Mouse (Mus musculus): ENCODE results near the gene Prkar1b.
A peak's percentile ranks its signal among the peaks of the same experiment; 100 is the strongest.

Gene Prkar1b

GRCm38 (mm10) chr5:139145726-139146125 is 4.1 kb downstream of the Prkar1b start:
- no peak for DNase-seq

GRCm38 (mm10) chr5:139143890-139144289 is 5.9 kb downstream of the Prkar1b start:
- no peak for DNase-seq

GRCm38 (mm10) chr5:139141326-139141725 is 8.5 kb downstream of the Prkar1b start:
- DNase-seq = peak; percentile 58 to 59

- no peak for DNase-seq
Measured at GRCm38 (mm10) chr5:139140589-139140988, 9.2 kb downstream of the Prkar1b start.

GRCm38 (mm10) chr5:139138926-139139472 is 10.8 kb downstream of the Prkar1b start:
- no peak for DNase-seq

DNA sequence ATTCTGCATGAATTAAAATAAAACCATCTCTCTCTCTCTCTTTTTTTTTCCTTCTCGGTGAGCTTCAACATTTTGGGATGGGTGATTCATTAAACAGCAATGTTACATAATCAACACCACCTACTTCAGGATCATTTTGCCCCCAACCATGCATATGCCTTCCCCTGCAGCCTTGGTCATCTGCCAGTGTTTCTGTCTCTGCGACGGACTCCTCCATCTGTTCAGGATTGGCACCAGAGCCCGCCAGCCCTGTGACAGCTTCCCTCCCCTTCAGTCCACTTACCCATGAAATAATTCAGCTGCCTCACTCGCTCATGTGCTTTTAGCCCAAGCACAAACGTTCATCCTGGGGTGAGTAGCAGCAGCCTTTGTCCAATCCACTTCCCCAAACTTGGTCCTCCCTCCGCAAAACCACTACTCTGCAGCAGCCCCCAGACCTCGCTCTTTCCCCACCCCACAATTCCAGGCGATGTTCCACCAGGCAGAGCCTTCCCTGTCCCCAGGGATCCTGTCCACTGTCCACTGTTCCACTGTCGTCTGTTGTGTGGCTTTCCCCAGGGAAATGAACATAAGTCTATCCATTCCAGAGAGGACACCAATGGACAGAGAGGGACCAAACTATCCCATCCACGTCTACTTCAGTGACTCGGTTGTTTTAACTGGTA is 11.4 kb downstream of the Prkar1b start:
- no peak for DNase-seq

DNA sequence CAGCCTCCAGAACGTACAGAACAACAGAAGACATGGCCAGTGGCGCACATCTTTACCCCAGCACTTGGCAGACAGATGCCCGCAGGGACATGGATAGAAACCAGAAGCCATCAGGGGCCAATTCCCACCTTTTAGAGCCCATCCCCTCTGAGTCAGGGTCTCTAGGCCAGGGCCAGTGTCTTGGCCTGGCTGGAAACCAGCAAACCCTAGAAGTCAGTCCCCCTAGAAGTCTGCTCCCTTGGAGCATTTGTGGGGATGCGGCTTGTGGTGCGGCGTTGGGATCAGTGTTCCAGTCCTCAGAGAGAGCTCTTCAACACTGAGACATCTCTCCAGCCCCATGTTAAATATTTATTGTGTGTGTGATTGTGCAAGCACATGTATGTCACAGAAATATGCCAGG is 12.6 kb downstream of the Prkar1b start:
- DNase-seq = no peak

GRCm38 (mm10) chr5:139136341-139136740 is 13.5 kb downstream of the Prkar1b start:
- DNase-seq = no peak

DNA sequence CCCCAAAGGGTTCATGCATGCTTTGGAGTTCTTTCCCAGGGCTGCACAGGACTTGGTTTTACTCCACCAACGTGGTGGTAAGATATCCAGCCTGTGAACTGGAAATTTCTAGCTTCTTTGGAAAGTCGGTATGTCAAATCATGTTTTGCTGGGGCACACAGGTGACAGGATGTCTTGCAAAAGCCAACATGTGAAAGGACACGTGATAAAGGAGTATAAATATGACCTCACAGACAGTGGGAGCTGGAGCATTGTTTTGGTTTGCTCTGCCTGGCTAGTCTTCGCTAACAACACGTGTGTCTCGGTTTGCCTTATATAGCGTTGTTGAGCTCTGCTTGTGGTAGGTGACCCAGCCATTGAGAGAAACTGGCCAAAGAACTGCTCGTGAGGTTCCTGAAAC is 15.3 kb downstream of the Prkar1b start:
- DNase-seq = no peak

- DNase-seq = no peak
Measured at GRCm38 (mm10) chr5:139130351-139130750, 19.4 kb downstream of the Prkar1b start.

GRCm38 (mm10) chr5:139129572-139130151 is 20.1 kb downstream of the Prkar1b start:
- DNase-seq = no peak

- DNase-seq = no peak
Measured at GRCm38 (mm10) chr5:139129078-139129477, 20.7 kb downstream of the Prkar1b start.

GRCm38 (mm10) chr5:139128476-139129065 is 21.2 kb downstream of the Prkar1b start:
- no peak for DNase-seq

DNA sequence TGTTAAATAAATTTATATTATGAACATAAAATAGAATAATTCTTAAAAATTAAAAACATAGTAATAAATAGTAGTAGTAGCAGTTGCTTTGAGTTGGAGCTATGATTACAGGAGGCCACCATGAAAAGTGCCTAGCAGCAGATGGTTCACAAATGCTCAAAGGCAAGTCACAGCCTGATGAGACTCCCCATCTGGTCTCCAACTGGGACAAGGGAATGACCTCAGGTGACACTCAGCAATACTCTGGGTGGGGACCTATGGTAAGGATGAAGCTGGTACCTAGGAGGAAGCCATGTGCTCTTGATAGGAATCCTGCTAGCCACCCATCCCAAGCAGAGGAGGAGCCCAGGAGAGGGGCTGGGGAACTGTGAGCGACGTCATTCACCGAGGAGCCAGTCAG is 24.1 kb downstream of the Prkar1b start:
- DNase-seq = no peak

DNA sequence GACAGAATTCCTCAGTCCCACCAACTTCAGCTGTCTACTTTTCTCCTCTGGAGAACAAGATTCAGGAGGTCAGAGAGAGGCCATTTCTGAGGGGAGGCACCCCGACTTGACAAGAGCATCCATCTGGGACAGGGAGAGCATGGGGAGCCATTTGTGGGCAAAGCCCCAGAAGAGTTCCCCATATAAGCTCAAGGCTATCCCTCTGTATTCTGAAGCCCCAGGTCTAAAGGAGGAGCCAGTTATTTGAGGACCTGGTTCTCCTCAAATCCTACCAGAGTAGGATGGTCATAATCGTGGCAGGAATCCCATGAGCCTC is 30.9 kb downstream of the Prkar1b start:
- no peak for DNase-seq

DNA sequence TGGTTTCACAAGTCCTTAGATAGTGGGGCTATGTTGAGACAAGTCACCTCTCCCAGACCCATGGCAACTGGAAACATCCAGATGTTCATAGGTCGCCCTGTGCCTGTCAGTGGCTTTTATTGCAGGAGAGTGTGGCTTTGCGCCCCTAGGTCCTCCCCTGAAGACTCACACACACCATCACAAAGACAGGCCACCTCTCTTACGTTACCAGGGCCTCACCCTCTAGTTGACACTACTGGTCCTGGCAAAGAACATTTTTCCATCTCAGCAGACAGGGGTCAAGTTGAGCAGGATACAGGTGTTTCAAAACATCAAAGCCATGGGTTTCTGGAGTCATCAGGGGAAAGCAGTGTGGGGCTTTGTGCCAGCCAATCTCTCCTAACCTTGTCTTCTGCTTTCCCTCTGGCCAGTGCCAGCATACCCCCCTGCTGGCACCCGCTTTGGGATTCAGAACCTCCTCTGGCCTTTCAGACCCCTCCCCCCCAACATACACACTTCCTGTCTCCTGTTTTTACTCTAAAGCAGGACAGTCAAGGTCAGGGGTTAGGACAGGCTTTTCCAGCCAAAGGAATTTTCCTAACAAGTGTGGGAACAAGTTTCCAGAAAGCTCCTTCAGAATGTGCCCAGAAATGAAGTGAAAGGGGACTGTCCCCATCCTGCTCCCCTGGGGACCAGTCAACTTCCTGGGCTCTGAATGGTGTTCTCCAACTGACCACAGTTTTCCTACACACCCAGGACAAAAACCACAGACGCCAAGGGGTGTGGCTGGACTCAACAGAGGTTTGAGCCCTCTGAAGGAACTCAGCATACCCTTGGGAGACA is 31.5 kb downstream of the Prkar1b start:
- DNase-seq = peak; percentile 35 to 58

GRCm38 (mm10) chr5:139115507-139115906 is 34.3 kb downstream of the Prkar1b start:
- DNase-seq = no peak

GRCm38 (mm10) chr5:139114876-139115275 is 34.9 kb downstream of the Prkar1b start:
- no peak for DNase-seq

DNA sequence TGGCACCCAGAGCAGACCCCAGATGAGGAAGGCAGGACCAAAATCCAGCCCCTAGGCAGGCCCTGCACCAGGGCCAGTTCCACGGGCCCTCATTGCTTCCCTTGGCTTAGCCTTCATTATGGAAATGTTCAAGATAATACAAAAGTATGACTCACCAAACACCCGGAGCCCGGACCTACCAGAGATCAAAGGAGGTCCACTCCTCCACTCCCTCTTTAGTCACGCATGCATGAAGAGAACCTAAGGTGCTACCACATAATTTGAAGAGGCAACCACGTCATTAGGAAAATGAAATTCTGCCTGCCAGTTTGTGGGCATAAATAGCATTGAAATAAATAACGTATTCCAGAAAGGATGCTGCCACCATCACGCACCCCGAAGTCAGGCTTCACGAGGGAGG is 37.4 kb downstream of the Prkar1b start:
- no peak for DNase-seq

DNA sequence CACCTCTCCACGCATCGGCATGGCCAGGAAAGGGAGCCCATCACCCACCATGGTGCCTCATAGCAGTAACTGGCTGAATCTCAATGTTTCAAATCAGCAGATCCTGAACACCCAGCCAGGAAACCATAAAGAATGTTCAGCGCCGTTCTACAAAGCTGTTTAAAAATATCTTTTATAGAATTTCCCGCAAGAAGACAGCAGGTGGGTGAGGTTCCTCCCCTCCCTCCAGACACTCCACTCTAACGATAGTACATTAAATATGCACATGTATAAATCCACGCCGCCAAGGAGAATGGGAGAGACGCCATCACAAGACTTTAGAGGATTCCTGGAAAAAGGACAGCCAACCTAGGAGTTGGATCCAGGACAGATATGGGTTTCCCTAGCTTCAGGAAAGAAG is 37.8 kb downstream of the Prkar1b start:
- no peak for DNase-seq

DNA sequence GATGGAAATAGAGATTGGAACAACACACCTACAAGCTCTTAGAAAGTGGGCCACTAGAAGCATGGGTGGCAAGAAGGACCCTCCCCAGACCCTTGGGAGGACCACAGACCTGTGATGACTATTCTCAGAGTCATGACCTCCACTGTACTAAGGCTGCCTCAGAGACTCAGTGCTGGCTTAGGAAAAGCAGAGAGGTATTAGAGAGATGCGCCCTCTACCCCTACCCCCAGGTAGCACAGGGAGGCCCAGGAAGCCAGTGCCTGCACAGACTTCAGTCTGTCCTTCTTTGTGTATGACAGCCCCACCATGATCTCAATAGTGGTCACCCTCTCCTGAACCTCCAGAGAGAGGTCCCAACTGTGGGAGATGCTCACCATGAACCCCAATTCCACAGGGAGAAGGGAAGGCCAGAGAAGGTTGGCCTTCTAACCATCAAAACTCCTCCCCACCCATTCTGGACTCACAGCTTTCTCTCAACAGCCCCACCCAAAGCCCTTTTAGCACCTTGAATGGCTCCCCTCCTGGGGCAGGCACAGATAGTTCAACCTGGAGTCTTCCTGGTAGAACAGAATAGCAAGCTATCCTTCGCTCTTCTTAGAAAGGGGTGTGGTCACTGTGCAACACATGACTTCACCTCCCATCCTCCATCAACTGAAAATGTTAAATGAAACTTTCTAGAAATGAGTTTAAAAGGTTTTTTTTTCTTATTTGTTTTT is 39.5 kb downstream of the Prkar1b start:
- DNase-seq = no peak

DNA sequence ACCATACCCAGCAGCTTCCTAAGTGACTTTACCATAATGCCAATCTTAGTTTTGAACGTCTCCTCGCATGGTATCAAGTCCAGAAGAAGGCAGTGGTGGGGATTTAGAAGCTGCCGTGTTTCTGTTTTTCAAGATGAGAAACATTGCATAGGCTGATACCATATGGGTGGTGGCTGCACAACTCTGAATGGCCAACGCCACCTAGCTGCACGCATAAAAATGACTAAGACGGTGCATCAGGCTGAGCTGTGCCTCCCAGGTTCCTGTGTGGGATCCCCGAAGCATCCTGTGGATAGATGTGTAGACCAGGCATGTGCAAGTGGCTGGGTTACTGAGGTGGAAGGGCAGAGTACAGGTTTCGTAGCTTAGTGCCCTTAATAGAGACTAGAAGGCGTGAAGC is 42.0 kb downstream of the Prkar1b start:
- DNase-seq = no peak

DNA sequence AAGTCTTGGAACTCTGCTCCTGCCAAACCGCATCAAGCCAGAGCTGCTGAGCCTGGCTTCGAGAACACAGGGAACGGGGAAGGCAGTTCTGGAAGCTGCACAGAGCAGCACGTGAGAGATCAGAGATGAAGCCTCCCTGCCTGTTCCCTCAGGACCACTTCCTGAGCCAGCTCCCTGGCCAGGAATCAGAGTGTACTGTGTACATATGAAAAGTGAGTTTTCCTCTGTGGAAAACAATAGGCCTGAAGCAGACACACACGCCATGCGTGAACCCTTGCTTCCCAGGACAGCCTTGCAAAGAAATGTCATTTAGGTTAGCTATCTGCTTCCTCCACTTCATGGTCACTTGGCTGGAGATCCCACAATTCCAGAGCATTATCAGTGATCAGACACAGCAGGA is 48.0 kb downstream of the Prkar1b start:
- DNase-seq = no peak
